ENCODE assay signal across 13 mouse cellular contexts in the genomic region with DNA sequence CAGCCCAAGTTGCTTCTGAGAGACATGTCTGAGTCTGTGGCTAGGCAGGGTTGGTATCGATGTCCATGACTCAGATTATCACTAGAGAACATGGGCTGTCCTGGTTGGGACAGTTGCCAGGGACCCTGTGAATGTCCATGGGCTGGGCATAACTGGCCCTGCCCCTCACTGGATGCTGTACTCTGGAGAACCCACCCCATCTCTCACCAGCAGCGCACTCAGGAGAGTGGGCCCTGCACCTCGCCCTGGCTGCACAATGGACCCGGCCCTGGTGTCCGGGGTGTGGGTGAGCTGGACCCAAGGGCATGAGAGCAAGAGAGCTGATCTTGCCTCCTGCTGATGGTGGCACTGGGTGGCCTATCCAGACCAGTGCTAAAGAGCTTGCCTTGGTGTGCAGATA.
"Had no signal": no experiment of that assay in that cellular context is flagged by ENCODE, and none has a peak within 500 bp of the region (broad histone marks: within the 10 kb centered on the region; RNA-seq: fewer than 3 reads in every experiment).

No protein-coding gene starts in this region.

- H3K9me3 ChIP-seq: limb, embryonic 10.5 days; midbrain, embryonic 12.5 days; neural tube, embryonic 15.5 days had no signal

- H3K4me2 ChIP-seq: midbrain, embryonic 12.5 days; neural tube, embryonic 15.5 days had no signal

- H3K36me3 ChIP-seq: limb, embryonic 10.5 days; midbrain, embryonic 12.5 days had no signal

- H3K27me3 ChIP-seq: midbrain, embryonic 12.5 days; neural tube, embryonic 15.5 days had no signal

- ATAC-seq: intestine, postnatal 0 days; lung, postnatal 0 days had no signal

- H3K4me3 ChIP-seq: limb, embryonic 10.5 days; midbrain, embryonic 12.5 days; neural tube, embryonic 15.5 days had no signal

- DNase-seq: kidney, adult 8-10 months; lung, adult 2 months; lung, postnatal 36 days; right cerebral cortex, adult 18-20 months; right cerebral cortex, postnatal 25 days; thymus, postnatal 36 days had no signal

- H3K27ac ChIP-seq: kidney, postnatal 0 days; limb, embryonic 10.5 days; liver, embryonic 14.5 days; midbrain, embryonic 12.5 days; neural tube, embryonic 15.5 days had no signal

- H3K9ac ChIP-seq: liver, embryonic 14.5 days; midbrain, embryonic 12.5 days; neural tube, embryonic 15.5 days had no signal
